18 mouse cellular contexts compared by ENCODE assay signal in genomic region chr3:87563466-87563865, GRCm38 (mm10).
"Had no signal": no experiment of that assay in that cellular context is flagged by ENCODE, and none has a peak within 500 bp of the region (broad histone marks: within the 10 kb centered on the region; RNA-seq: fewer than 3 reads in every experiment).

No protein-coding gene starts in this region.

- ATAC-seq: liver, embryonic 12.5 days had no signal

- H3K36me3 ChIP-seq: limb, embryonic 13.5 days; liver, embryonic 12.5 days; midbrain, embryonic 10.5 days; neural tube, embryonic 12.5 days had no signal

- H3K4me3 ChIP-seq: limb, embryonic 13.5 days; liver, embryonic 12.5 days; midbrain, embryonic 10.5 days; myocyte; neural tube, embryonic 12.5 days had no signal

- DNase-seq: kidney, adult 9 months; kidney, postnatal 36 days; left cerebral cortex, postnatal 4 days; lung, embryonic 14.5 days; lung, postnatal 10 days; lung, postnatal 4 days; midbrain, embryonic 14.5 days; retina, postnatal 1 day; right cerebral cortex, postnatal 4 days; spleen, adult 18-20 months; thymus, adult 18-20 months; thymus, postnatal 36 days had no signal

- H3K27me3 ChIP-seq: limb, embryonic 13.5 days; liver, embryonic 12.5 days; neural tube, embryonic 12.5 days had no signal

- H3K9ac ChIP-seq: limb, embryonic 13.5 days; liver, embryonic 12.5 days; lung, embryonic 14.5 days; neural tube, embryonic 12.5 days had no signal

- H3K27ac ChIP-seq: kidney, postnatal 0 days; limb, embryonic 13.5 days; liver, embryonic 12.5 days; midbrain, embryonic 10.5 days; neural tube, embryonic 12.5 days had no signal

- H3K9me3 ChIP-seq: limb, embryonic 13.5 days; liver, embryonic 12.5 days; midbrain, embryonic 10.5 days; neural tube, embryonic 12.5 days had no signal

- H3K4me2 ChIP-seq: limb, embryonic 13.5 days; liver, embryonic 12.5 days; lung, embryonic 14.5 days; neural tube, embryonic 12.5 days had no signal
